Mouse (Mus musculus): Measurements from ENCODE around the gene Tcf12. TPM values are rescaled to one million over a fixed set of nuclear protein-coding genes. Genes with fewer than 3 reads are reported as not detected.

The Tcf12 gene
- total RNA-seq, 2 experiments from 2014 or later, result 36.2 to 105 TPM

- peak; percentile 94 for ATAC-seq (replicated peaks; ENCODE audit: poor library complexity)
Observed at GRCm38 (mm10) chr9:72088893-72089611, 22.6 kb downstream of the Tcf12 start.

GRCm38 (mm10) chr9:72085017-72085416, 26.7 kb downstream of the Tcf12 start:
- peak; percentile 26 for ATAC-seq (replicated peaks; ENCODE audit: poor library complexity)

GRCm38 (mm10) chr9:72084131-72084530, 27.5 kb downstream of the Tcf12 start:
- ATAC-seq (replicated peaks; ENCODE audit: poor library complexity), result no peak

- no peak for ATAC-seq (replicated peaks; ENCODE audit: poor library complexity)
Observed at GRCm38 (mm10) chr9:72076158-72076557, 35.5 kb downstream of the Tcf12 start.

- ATAC-seq (replicated peaks; ENCODE audit: poor library complexity), result no peak
Observed at GRCm38 (mm10) chr9:72066151-72066550, 45.5 kb downstream of the Tcf12 start.

- no peak for ATAC-seq (replicated peaks; ENCODE audit: poor library complexity)
Observed at GRCm38 (mm10) chr9:72053144-72053543, 58.5 kb downstream of the Tcf12 start.

GRCm38 (mm10) chr9:72040156-72040555, 71.5 kb downstream of the Tcf12 start:
- ATAC-seq (replicated peaks; ENCODE audit: poor library complexity), result no peak

- ATAC-seq (replicated peaks; ENCODE audit: poor library complexity), result no peak
Observed at GRCm38 (mm10) chr9:72039369-72039768, 72.3 kb downstream of the Tcf12 start.

GRCm38 (mm10) chr9:72037059-72037516, 74.6 kb downstream of the Tcf12 start:
- ATAC-seq (replicated peaks; ENCODE audit: poor library complexity), result peak; percentile 81

- no peak for ATAC-seq (replicated peaks; ENCODE audit: poor library complexity)
Observed at GRCm38 (mm10) chr9:72036257-72036656, 75.4 kb downstream of the Tcf12 start.

GRCm38 (mm10) chr9:72033271-72033670, 78.4 kb downstream of the Tcf12 start:
- ATAC-seq (replicated peaks; ENCODE audit: poor library complexity), result no peak

GRCm38 (mm10) chr9:72030274-72030673, 81.4 kb downstream of the Tcf12 start:
- ATAC-seq (replicated peaks; ENCODE audit: poor library complexity), result peak; percentile 46; the same call in 1 of the 2 replicates

GRCm38 (mm10) chr9:72029601-72030000, 82.1 kb downstream of the Tcf12 start:
- ATAC-seq (replicated peaks; ENCODE audit: poor library complexity), result no peak

GRCm38 (mm10) chr9:72023274-72023673, 88.4 kb downstream of the Tcf12 start:
- ATAC-seq (replicated peaks; ENCODE audit: poor library complexity), result no peak

GRCm38 (mm10) chr9:72021512-72021911, 90.2 kb downstream of the Tcf12 start:
- no peak for ATAC-seq (replicated peaks; ENCODE audit: poor library complexity)

- ATAC-seq (replicated peaks; ENCODE audit: poor library complexity), result no peak
Observed at GRCm38 (mm10) chr9:72016021-72016420, 95.7 kb downstream of the Tcf12 start.

GRCm38 (mm10) chr9:72014585-72015381, 96.9 kb downstream of the Tcf12 start:
- peak; percentile 34 for ATAC-seq (replicated peaks; ENCODE audit: poor library complexity)

- no peak for ATAC-seq (replicated peaks; ENCODE audit: poor library complexity)
Observed at GRCm38 (mm10) chr9:72013541-72013940, 98.1 kb downstream of the Tcf12 start.

GRCm38 (mm10) chr9:72008634-72009033, 103.0 kb downstream of the Tcf12 start:
- no peak for ATAC-seq (replicated peaks; ENCODE audit: poor library complexity)

- no peak for ATAC-seq (replicated peaks; ENCODE audit: poor library complexity)
Observed at GRCm38 (mm10) chr9:71991147-71991546, 120.5 kb downstream of the Tcf12 start.

- ATAC-seq (replicated peaks; ENCODE audit: poor library complexity), result no peak
Observed at GRCm38 (mm10) chr9:71990376-71990775, 121.3 kb downstream of the Tcf12 start.

- ATAC-seq (replicated peaks; ENCODE audit: poor library complexity), result no peak
Observed at GRCm38 (mm10) chr9:71989663-71990062, 122.0 kb downstream of the Tcf12 start.
